Mouse (Mus musculus): ENCODE results near the gene Ccnb3. TPM values are rescaled to one million over a fixed set of nuclear protein-coding genes. Genes with fewer than 3 reads are reported as not detected.

The Ccnb3 gene
- polyA plus RNA-seq, 1 experiment from 2014 or later, result not detected

Other genes starting within 250 kb of the Ccnb3 start
- not detected in 2 replicates for gene Akap4, start 25.9 kb upstream of the Ccnb3 start, polyA plus RNA-seq (2016; fragmentation: Nextera tagmentation; extraction: Ambion mirVana)